Mouse (Mus musculus) layer of hippocampus, postnatal 10 days (tissue): ENCODE measurements around the gene Gm49387. TPM values are rescaled to one million over a fixed set of nuclear protein-coding genes. Genes with fewer than 3 reads are reported as not detected.

Experiments used
- DNase-seq, 2 experiments: peaks; one replicate each; pipeline ENCODE4 v3.0.0; 2021; ENCODE audit warnings: low spot score in 2 of 2
- total RNA-seq, 2 experiments: library from RNA; stranded (reverse); gene quantifications; 2 replicates each; pipeline ENCODE4 v1.2.3; 2021

Gm49387 gene
- total RNA-seq, 2 experiments from 2014 or later, result not detected

- DNase-seq, result no peak
Measured at GRCm38 (mm10) chr14:31532656-31533055, 108.0 kb downstream of the Gm49387 start.

GRCm38 (mm10) chr14:31531506-31532148 lies 109.1 kb downstream of the Gm49387 start:
- no peak for DNase-seq

- DNase-seq, result no peak
Measured at GRCm38 (mm10) chr14:31530847-31531246, 109.8 kb downstream of the Gm49387 start.

GRCm38 (mm10) chr14:31525040-31525810 lies 115.5 kb downstream of the Gm49387 start:
- DNase-seq, result no peak

- DNase-seq, result no peak
Measured at GRCm38 (mm10) chr14:31521318-31521717, 119.4 kb downstream of the Gm49387 start.

- DNase-seq, result no peak
Measured at GRCm38 (mm10) chr14:31519165-31519564, 121.5 kb downstream of the Gm49387 start.

- DNase-seq, result no peak
Measured at GRCm38 (mm10) chr14:31515895-31516294, 124.8 kb downstream of the Gm49387 start.

GRCm38 (mm10) chr14:31510322-31510721 lies 130.4 kb downstream of the Gm49387 start:
- DNase-seq, result no peak

GRCm38 (mm10) chr14:31509911-31510310 lies 130.8 kb downstream of the Gm49387 start:
- no peak for DNase-seq

GRCm38 (mm10) chr14:31506456-31506855 lies 134.2 kb downstream of the Gm49387 start:
- peak; percentile 28 to 44 for DNase-seq

- DNase-seq, result no peak
Measured at GRCm38 (mm10) chr14:31503406-31503805, 137.3 kb downstream of the Gm49387 start.

Other genes with a start within 250 kb of the Gm49387 start
- 100 to 1,000 TPM; 120 to 125 TPM for gene Sh3bp5, start 204.8 kb downstream of the Gm49387 start, total RNA-seq
- 10 to 100 TPM; 16.1 to 19.1 TPM for gene Eaf1, start 146.5 kb downstream of the Gm49387 start, total RNA-seq
- 10 to 100 TPM; 26.7 to 29.4 TPM for gene Mettl6, start 145.8 kb downstream of the Gm49387 start, total RNA-seq
- gene Colq, start 49.5 kb downstream of the Gm49387 start, total RNA-seq, result under 1 TPM; 0.23 to 0.33 TPM
- gene Btd, start 150 bp upstream of the Gm49387 start, total RNA-seq, result 10 to 100 TPM; 11.8 to 11.9 TPM
- gene Hacl1, start 408 bp upstream of the Gm49387 start, total RNA-seq, result 1 to 10 TPM; 8.9 TPM
- gene Ankrd28, start 189.8 kb upstream of the Gm49387 start, total RNA-seq, result 10 to 100 TPM; 57.7 to 63.9 TPM